Mouse (Mus musculus) adrenal gland, postnatal 25 days (tissue): Measurements from ENCODE around the gene Cbl. TPM values are rescaled to one million over a fixed set of nuclear protein-coding genes. Genes with fewer than 3 reads are reported as not detected.

Source experiments
- DNase-seq: peaks from one replicate; pipeline ENCODE4 v3.0.0; 2021; ENCODE audit warnings: mixed read lengths
- long read RNA-seq: library from polyadenylated mRNA; stranded (forward); transcript quantifications from one replicate; pipeline ENCODE4 v2.0.0, GENCODE M21; 2021
- total RNA-seq: library from RNA; stranded (reverse); gene quantifications from 2 replicates; pipeline ENCODE4 v1.2.3, GENCODE M21; 2021

The Cbl gene
- 32.7 and 36.2 TPM in 2 replicates for total RNA-seq
- long read RNA-seq, partial matches to known transcripts: 1 of 1 reads
- long read RNA-seq, other reads (novel, unspliced or antisense): 0 of 1 reads

GRCm38 (mm10) chr9:44233802-44234478, at the start of gene Cbl:
Gene Cbl, minus strand, starts transcription at chr9:44234049.
- DNase-seq: peak; percentile 97

GRCm38 (mm10) chr9:44283183-44283582, 49.3 kb upstream of the Cbl start:
- peak; percentile 53 for DNase-seq

- peak; percentile 31 for DNase-seq
Measured at GRCm38 (mm10) chr9:44269973-44270372, 36.1 kb upstream of the Cbl start.

- DNase-seq: no peak
Measured at GRCm38 (mm10) chr9:44269077-44269476, 35.2 kb upstream of the Cbl start.

DNA sequence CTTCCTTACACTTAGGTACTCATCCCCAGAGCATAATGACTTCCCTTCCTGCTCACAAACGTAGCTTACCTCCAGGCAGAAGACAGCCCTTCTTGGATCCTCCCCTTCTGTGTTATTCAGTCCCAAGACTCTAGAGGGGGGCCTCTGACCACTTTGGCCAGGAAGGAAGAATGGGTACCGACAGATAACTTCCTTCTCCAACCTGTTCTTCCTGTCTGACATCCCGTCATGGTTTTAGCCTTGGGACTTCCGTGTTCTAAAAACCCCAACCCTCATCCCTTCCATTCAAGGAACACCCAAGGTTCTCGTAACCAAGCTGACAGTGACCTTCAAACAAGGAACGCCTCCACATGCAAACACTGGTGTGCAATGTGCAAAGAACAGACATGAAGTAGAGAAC, 34.6 kb upstream of the Cbl start, which contains the start of gene Nlrx1:
TSS of gene Nlrx1 (minus strand) at position 168 of the 400 bp plus-strand sequence.
- no peak for DNase-seq

- DNase-seq: peak; percentile 96
Measured at GRCm38 (mm10) chr9:44268027-44268360, 34.1 kb upstream of the Cbl start.

DNA sequence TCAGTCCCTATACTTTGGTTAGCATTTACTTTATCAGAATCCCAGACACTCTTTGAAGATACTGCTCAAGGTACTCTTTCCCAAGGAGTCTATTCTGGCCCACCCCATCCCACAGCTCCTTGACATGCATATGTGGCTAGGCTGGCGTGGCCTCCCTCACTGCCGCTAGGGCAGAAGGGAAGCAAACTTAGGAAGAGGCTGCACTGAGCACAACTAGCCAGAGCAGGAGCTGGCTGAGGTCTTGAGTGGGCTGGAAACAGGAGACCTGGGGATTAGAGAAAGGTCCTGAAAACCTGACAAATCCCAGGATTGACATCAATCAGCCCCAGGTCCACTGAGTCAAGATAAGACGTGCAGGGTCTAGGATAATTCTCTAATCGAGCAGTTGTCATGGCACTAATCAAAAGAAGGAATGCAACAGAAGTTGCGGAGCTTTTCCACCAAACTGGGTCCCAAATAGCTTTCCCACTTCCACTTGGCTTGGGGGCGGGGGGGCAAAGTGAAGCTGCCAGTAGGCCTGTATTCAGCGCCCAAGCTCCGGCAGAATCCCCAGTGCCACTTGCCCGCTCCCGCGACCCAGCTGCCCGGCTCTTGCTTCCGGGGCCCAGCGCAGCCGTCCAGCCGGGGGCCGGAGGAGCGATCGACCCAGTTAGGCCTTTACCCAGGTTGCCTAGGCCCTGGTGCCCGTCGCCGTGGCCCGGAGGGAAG, 33.6 kb upstream of the Cbl start:
- DNase-seq: peak; percentile 40

DNA sequence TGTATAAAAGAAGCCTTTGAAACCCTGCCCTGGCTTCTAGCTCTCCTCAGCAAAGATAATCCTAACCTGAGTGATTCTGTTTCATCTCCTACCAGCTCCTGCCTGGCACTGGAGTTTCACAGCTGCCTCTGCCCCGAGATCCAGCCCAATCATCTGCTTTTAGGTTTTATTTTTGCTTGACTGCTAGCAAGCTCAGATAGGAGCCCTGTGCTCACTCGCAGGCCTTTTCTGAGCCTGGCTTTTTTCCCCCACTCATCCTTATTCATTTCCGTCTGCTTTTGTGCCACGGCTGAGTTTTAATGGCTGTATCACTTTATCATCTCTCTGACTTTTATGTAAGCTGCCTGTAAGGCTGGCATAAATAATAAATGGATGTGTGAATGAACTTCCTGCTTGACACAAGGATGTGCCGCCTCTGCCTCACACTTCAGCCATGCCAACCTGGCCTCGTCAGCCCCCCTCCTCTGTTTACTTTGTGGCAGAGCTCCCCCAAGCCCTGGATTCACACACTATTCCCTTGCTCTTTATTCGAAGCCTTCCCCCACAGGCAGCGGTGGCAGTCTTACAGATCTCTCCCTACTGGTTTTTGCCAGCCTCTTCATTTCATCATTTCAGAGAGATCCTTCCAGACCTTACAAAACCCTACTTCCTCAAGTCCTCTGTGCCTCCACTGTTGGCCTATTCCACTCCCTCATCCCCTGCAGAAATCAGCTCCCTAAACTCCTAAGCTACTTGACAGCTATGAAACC, 32.8 kb upstream of the Cbl start:
- no peak for DNase-seq

GRCm38 (mm10) chr9:44261388-44261787, 27.5 kb upstream of the Cbl start:
- no peak for DNase-seq

DNA sequence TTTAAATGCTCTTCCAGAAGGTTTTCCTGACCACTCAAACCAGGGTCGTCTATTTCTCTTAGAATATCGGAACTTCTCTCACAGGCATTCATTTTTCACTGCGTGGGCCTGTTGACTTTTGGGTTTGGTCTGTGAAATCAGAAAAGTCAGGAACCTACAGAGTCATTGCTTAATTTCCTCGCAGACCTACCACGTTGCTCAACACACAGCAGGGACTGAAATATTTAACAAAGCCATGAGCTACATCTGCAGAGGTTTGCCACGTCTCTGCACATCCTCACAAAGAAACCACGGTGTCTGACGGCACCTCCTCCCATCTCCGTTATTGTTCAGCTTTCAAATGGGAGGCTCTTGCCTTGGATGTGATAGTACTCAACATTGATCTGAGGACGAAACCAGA, 25.2 kb upstream of the Cbl start:
- no peak for DNase-seq

GRCm38 (mm10) chr9:44256213-44256612, 22.4 kb upstream of the Cbl start:
- DNase-seq: no peak

DNA sequence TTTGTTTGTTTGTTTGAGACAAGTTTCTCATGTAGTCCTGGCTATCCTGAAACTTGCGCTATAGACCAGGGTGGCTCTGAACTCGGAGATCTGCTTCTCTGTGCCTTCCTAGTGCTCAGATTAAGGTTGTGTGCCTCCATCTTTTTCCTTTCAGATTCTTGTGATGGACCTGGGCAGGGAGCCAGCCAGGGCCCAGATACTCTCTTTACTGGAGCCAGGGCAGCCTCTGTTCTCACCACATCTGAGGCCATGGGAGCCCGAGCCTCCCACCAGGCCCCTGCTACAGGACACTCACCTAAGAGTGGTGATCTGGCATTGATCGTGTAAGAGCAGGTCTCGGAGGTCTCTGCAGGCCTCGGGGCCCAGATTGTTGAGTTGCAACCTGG, 21.3 kb upstream of the Cbl start:
- no peak for DNase-seq

DNA sequence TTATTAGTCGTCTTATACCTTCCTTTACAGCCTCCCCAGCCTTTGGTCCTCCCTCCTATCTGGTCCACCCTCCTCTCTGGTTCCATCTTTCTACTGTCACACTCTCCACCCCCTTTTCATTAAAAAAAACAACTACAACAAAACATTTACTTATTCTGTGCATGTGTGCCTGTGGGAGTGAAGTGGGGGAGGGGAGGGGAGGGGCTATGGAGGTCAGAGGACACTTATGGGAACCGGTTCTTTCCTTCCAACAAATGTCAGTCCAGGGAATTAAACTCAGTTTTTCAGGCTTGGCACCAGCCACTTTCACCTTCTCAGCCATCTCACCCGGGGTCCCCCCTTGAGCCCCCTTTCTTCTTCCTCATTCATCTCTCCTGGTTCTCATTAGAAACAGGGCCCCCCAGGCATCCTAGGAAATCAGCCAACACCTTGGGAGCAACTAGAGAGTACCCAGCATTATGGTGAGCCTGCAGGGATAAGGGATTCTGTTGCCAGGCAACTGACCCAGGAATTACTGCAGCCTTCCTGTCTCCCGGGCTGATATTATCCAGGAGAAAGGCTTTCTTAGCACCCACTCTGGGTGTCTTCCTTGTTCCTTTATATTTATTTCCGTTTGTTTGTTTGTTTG, 20.8 kb upstream of the Cbl start:
- DNase-seq: no peak

GRCm38 (mm10) chr9:44253441-44253840, 19.6 kb upstream of the Cbl start:
- DNase-seq: no peak

GRCm38 (mm10) chr9:44251314-44251713, 17.5 kb upstream of the Cbl start, which contains the start of gene Pdzd3:
Gene Pdzd3, minus strand, starts transcription at chr9:44251471.
- DNase-seq: no peak

DNA sequence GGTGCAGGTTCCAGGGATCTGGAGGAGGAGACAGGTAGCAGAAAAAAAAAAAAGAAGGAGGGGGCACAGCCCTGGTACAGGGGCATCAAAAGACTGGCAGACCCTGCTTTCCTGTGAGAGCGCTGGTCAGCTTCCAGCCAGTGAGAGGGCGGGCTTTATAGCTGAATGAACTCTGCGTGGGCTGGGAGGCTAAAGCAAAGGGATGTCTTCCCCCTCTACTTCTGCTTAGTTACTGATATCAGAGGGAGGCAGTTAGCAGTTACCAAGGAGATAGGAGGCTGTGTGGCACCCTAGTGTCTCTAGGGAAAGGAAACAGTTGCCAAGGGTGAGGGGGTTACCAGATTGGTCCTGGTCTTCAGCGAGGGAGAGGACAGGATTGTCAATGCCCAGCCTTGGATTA, 16.6 kb upstream of the Cbl start:
- no peak for DNase-seq

GRCm38 (mm10) chr9:44249181-44250146, 15.6 kb upstream of the Cbl start:
- peak; percentile 78 for DNase-seq

DNA sequence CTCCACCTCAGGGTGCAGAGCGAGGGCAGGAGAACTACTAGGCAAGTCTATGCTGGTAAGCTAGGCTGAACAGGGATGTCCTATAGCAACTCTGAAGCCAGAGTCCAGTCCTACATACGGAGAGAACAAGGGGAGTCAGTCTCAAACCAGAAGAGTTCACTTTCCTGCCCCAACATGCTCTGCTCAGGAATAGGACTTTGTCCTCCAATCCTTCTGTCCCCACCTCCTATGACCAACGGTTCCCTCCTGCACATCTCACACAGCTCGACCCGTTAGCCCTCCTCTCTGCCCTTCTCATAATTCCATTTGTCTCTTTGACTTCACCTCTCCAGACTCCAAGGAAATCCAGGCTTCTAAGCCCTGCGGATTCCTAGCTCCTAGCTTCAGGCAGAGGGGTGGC, 14.1 kb upstream of the Cbl start:
- no peak for DNase-seq

- no peak for DNase-seq
Measured at GRCm38 (mm10) chr9:44243621-44244020, 9.8 kb upstream of the Cbl start.

DNA sequence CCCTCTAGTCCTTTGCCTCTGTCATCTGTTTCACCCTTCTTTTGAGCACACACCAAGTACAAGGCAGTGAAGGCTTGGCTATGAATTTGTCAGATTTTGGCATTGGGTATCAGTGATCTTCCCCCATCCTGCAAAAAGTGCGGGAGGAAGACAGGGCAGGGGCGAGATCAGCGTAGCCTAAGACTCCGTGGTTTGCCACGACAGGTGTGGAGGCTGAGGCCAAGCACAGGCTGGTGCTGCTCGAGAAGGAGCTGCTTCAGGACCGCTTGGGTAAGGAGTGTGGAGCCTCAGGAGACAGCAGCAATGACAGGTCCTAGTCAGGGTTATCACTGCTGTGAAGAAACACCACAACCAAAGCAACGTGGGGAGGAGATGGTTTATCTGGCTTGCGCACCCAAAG, 7.6 kb upstream of the Cbl start:
- no peak for DNase-seq

DNA sequence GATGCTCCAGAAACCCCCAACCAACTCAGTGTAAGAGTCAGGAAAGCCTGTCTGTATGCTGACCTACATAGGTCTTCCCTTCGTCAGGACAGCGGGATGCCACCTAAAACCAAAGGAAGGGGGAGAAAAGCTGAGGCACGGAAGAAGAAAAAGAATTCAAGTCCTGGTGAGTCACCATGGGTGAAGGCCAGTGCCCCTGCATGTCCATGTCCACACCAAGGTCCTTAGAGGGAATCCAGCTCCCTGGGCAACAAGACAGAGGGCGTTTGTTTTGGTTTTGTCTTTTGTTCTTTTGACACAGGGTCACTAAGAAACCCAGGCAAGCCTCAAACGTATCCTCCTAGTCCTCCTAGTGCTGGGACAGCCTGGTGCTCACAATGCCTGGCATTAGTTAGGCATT, 7.1 kb upstream of the Cbl start:
- peak; percentile 48 for DNase-seq
